In the genomic region with DNA sequence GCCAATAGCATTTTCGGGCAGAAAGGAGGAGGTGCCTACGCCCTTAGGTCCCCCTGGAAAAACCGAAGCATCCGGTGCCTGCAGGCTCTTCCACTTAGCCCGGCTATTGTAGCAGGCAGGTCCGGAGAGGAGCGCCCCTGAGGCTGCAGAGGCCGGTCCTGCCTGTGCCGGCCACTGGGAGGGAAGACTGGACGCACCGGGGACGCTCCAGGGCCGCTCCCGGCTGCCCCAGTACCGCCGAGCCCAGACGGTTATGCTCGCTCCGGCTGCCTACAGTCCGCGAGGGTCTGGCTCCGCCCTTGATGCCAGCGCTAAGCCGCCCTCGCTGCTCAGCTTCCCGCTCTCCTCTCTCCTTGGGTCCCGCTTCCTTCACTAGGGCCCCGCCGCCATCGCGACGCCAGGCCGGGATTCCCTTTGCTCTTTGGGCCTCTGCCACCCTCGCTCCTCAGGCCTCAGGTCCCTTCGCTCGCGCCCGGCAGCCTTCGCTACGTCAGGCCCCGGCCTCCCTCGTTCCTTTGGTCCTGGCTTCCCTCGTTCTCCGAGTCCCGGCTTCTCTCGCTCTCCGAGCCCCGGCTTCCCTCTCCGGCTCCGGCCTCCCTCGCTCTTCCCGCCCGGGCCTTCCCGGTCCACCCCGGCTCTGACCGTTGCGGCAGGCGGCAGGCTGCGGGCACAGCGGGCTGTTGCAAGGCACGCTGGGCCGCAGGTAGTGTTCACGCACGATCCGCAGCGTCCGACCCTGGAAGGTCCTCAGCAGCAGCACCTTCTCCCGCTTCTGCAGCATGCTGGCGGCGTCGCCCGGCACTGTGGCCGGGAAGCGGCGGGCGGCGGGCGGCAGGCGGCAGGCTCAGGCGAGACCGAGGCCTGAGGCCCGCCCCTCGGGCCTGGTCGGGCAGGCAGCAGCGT, we compare ENCODE assay signal across 8 mouse cellular contexts. TPM values are rescaled to one million over a fixed set of nuclear protein-coding genes. Genes with fewer than 3 reads are reported as not detected.
DNase-seq lines count a peak whose midpoint lies in the region; ATAC-seq lines count a peak whose summit lies in the region.

No protein-coding gene starts in this region.

- peak overlapping the region; percentile 75 for H3K4me2 ChIP-seq in heart, embryonic 15.5 days
- H3K4me2 ChIP-seq in liver, embryonic 12.5 days = peak overlapping the region; percentile 83

- peak overlapping the region; percentile 98 for H3K27ac ChIP-seq in heart, embryonic 15.5 days
- peak overlapping the region; percentile 94 for H3K27ac ChIP-seq in liver, embryonic 12.5 days

- peak; percentile 89 for ATAC-seq in heart, embryonic 15.5 days (replicated peaks; ENCODE audit: insufficient number of reproducible peaks, insufficient read depth, low FRiP score, low read depth)
- ATAC-seq in liver, embryonic 12.5 days = peak; percentile 90

- H3K4me1 ChIP-seq in heart, embryonic 15.5 days (replicated peaks) = peaks cover 11% of the 10 kb centered on the region
- peaks cover 30% of the 10 kb centered on the region for H3K4me1 ChIP-seq in liver, embryonic 12.5 days

- H3K4me3 ChIP-seq in heart, embryonic 15.5 days = peak overlapping the region; percentile 68
- peak overlapping the region; percentile 72 for H3K4me3 ChIP-seq in liver, embryonic 12.5 days

- DNase-seq in CD8-positive naive resting alpha-beta T cell, adult 2 months (ENCODE audit: low read depth in 2 of 2, low spot score in 2 of 2) = peak; percentile 54 to 63
- peak; percentile 68 for DNase-seq in c-Kit-negative CD71-positive TER-119-positive erythroid progenitor cells, embryonic 14.5 days (ENCODE audit: low read depth, low spot score)
- peak; percentile 42 for DNase-seq in fibroblast of lung, adult 2 months (ENCODE audit: low read depth)
- peak; percentile 84 for DNase-seq in kidney, postnatal 14 days
- DNase-seq in naive thymus-derived CD4-positive, alpha-beta T cell, adult 2 months (ENCODE audit: low read depth) = peak; percentile 83
- DNase-seq in splenic B cell, adult 2 months (ENCODE audit: low read depth, low spot score) = peak; percentile 68

- H3K9ac ChIP-seq in heart, embryonic 15.5 days = peak overlapping the region; percentile 96
- H3K9ac ChIP-seq in liver, embryonic 12.5 days = peak overlapping the region; percentile 93

- H3K27me3 ChIP-seq in heart, embryonic 15.5 days = no peaks in the 10 kb centered on the region
- H3K27me3 ChIP-seq in liver, embryonic 12.5 days (replicated peaks) = no peaks in the 10 kb centered on the region
- no peaks in the 10 kb centered on the region for H3K27me3 ChIP-seq in splenic B cell, adult 2 months (ENCODE audit: control insufficient read depth, insufficient read depth, low read length, poor library complexity, severe bottlenecking)

- peaks cover 6% of the 10 kb centered on the region; the same call in 1 of the 2 replicates for H3K36me3 ChIP-seq in heart, embryonic 15.5 days
- H3K36me3 ChIP-seq in liver, embryonic 12.5 days = peaks cover 23% of the 10 kb centered on the region
- no peaks in the 10 kb centered on the region for H3K36me3 ChIP-seq in splenic B cell, adult 2 months (ENCODE audit: control insufficient read depth, insufficient read depth, low read length, poor library complexity, severe bottlenecking)

- WGBS in heart, embryonic 15.5 days = under 1% methylated on average over 85 of the region's 85 CpGs
- WGBS in liver, embryonic 12.5 days (ENCODE audit: insufficient replicate concordance) = under 1% methylated on average over 85 of the region's 85 CpGs

- no peaks in the 10 kb centered on the region for H3K9me3 ChIP-seq in heart, embryonic 15.5 days (replicated peaks)
- H3K9me3 ChIP-seq in liver, embryonic 12.5 days (replicated peaks) = no peaks in the 10 kb centered on the region

RNA-seq across cellular contexts. Expression of a gene that starts 0.5 kb away (rescaled TPM):
- 17.3 and 18.5 TPM in 2 replicates for polyA plus RNA-seq in heart, embryonic 15.5 days (2015; fragmentation: Nextera tagmentation; extraction: Ambion mirVana)
- 13.8 and 14.3 TPM in 2 replicates for polyA plus RNA-seq in liver, embryonic 12.5 days (2016; fragmentation: Nextera tagmentation; extraction: Ambion mirVana)

RNA-seq across cellular contexts. Expression of a gene that starts 44.8 kb away (rescaled TPM):
- polyA plus RNA-seq in heart, embryonic 15.5 days (2015; fragmentation: Nextera tagmentation; extraction: Ambion mirVana) = 0.63 and 0.72 TPM in 2 replicates
- polyA plus RNA-seq in liver, embryonic 12.5 days (2016; fragmentation: Nextera tagmentation; extraction: Ambion mirVana) = 0.27 and 0.31 TPM in 2 replicates

RNA-seq across cellular contexts. Expression of a gene that starts 59.2 kb away (rescaled TPM):
- polyA plus RNA-seq in heart, embryonic 15.5 days (2015; fragmentation: Nextera tagmentation; extraction: Ambion mirVana) = 98.0 and 113 TPM in 2 replicates
- 269 and 280 TPM in 2 replicates for polyA plus RNA-seq in liver, embryonic 12.5 days (2016; fragmentation: Nextera tagmentation; extraction: Ambion mirVana)

Comparison
In these comparisons a context has a peak if more than half of its experiments do, and no peak if none do; other contexts are left out.
1. Peak in every context shown above with its lines: DNase-seq, ATAC-seq, H3K4me3 ChIP-seq and H3K27ac ChIP-seq.